Mouse (Mus musculus) heart, embryonic 13.5 days (tissue): ENCODE measurements around the gene Cic. TPM values are rescaled to one million over a fixed set of nuclear protein-coding genes. Genes with fewer than 3 reads are reported as not detected.

Experiments
- ATAC-seq: fragments of 200-750 bp; cut with Nextera tagmentation; 2 replicates; pipeline ENCODE4 v1.8.0; 2017; ENCODE audit warnings: moderate TSS enrichment; ENCODE audit not compliant: insufficient number of reproducible peaks, low FRiP score, low TSS enrichment; ENCODE audit errors: extremely low read depth
- H3K27ac ChIP-seq: fragments of 300-500 bp; sonication (generic); replicated peaks from 2 replicates; pipeline ENCODE4 v1.5.1; 2015; ENCODE audit warnings: moderate library complexity, mild to moderate bottlenecking, inconsistent platforms
- H3K27me3 ChIP-seq: fragments of 300-500 bp; sonication (generic); replicated peaks from 2 replicates; pipeline ENCODE4 v1.6.1; 2015; ENCODE audit warnings: mild to moderate bottlenecking, inconsistent platforms
- H3K36me3 ChIP-seq: fragments of 300-500 bp; sonication (generic); 2 replicates; pipeline ENCODE4 v1.6.1; 2015; ENCODE audit warnings: mild to moderate bottlenecking, inconsistent platforms
- H3K4me1 ChIP-seq: fragments of 300-500 bp; sonication (generic); 2 replicates; pipeline ENCODE4 v1.6.1; 2015; ENCODE audit warnings: inconsistent platforms
- H3K4me2 ChIP-seq: fragments of 300-500 bp; sonication (generic); 2 replicates; pipeline ENCODE4 v1.6.1; 2015; ENCODE audit warnings: inconsistent platforms, mild to moderate bottlenecking, moderate library complexity
- H3K4me3 ChIP-seq: fragments of 300-500 bp; sonication (generic); 2 replicates; pipeline ENCODE4 v1.5.1; 2015; ENCODE audit warnings: moderate library complexity, mild to moderate bottlenecking, inconsistent platforms
- H3K9ac ChIP-seq: fragments of 300-500 bp; sonication (generic); 2 replicates; pipeline ENCODE4 v1.6.1; 2015; ENCODE audit warnings: inconsistent platforms, mild to moderate bottlenecking, moderate library complexity
- H3K9me3 ChIP-seq: fragments of 300-500 bp; sonication (generic); 2 replicates; pipeline ENCODE4 v1.6.1; 2016; ENCODE audit warnings: inconsistent platforms
- WGBS: fragments of 180-500 bp; shearing (Covaris S2); methylation state at CpG from one replicate; pipeline ENCODE4 v1.1.7; 2015; ENCODE audit warnings: mixed read lengths; 5-methylcytosine and 5-hydroxymethylcytosine counted together
- polyA plus RNA-seq: library from polyadenylated mRNA; unstranded; fragments of >200 nt; fragmentation: Nextera tagmentation; extraction: Ambion mirVana; gene quantifications from 2 replicates; pipeline ENCODE4 v1.2.1, GENCODE M21; 2015

The Cic gene
- polyA plus RNA-seq, 1 experiment from 2014 or later, result 22.9 TPM

- peak overlapping the region; percentile 69 for H3K4me3 ChIP-seq
- H3K9ac ChIP-seq, result peak overlapping the region; percentile 91
- no peaks in the 10 kb centered on the region for H3K27me3 ChIP-seq
- H3K4me1 ChIP-seq, result peaks cover 74% of the 10 kb centered on the region
- H3K36me3 ChIP-seq, result peaks cover 9% of the 10 kb centered on the region
- H3K9me3 ChIP-seq, result no peaks in the 10 kb centered on the region
- peak; percentile 10 for ATAC-seq
- under 1% methylated on average over 6 of the region's 6 CpGs for WGBS
- peak overlapping the region; percentile 100 for H3K27ac ChIP-seq
- peak overlapping the region; percentile 92 for H3K4me2 ChIP-seq
These were observed 12.6 kb downstream of the Cic start for GRCm38 (mm10) chr7:25279861-25280791.

GRCm38 (mm10) chr7:25281166-25281733 is 13.7 kb downstream of the Cic start:
- Histone ChIP-seq H3K27me3 (no peaks in the 10 kb centered on the region), H3K4me3 (peak overlapping the region; percentile 69), H3K4me2 (peak overlapping the region; percentile 92), H3K9ac (peak overlapping the region; percentile 91), H3K36me3 (peaks cover 18% of the 10 kb centered on the region), H3K4me1 (peaks cover 63% of the 10 kb centered on the region), H3K9me3 (no peaks in the 10 kb centered on the region), H3K27ac (peak overlapping the region; percentile 100)
- no peak for ATAC-seq
- WGBS, result 16% methylated on average over 12 of the region's 12 CpGs

GRCm38 (mm10) chr7:25281734-25282601 is 14.5 kb downstream of the Cic start:
- Histone ChIP-seq H3K36me3 (peaks cover 25% of the 10 kb centered on the region), H3K4me1 (peaks cover 56% of the 10 kb centered on the region), H3K4me2 (peak overlapping the region; percentile 97), H3K27me3 (no peaks in the 10 kb centered on the region), H3K4me3 (peak overlapping the region; percentile 69), H3K9ac (peak overlapping the region; percentile 91), H3K9me3 (no peaks in the 10 kb centered on the region), H3K27ac (peak overlapping the region; percentile 100)
- peak; percentile 79 for ATAC-seq
- WGBS, result under 1% methylated on average over 55 of the region's 108 CpGs

- WGBS, result 1% methylated on average over 27 of the region's 36 CpGs
- Histone ChIP-seq H3K4me1 (peaks cover 48% of the 10 kb centered on the region), H3K4me2 (peak overlapping the region; percentile 97), H3K9ac (peak overlapping the region; percentile 87), H3K27ac (peak overlapping the region; percentile 100), H3K27me3 (no peaks in the 10 kb centered on the region), H3K36me3 (peaks cover 33% of the 10 kb centered on the region), H3K9me3 (no peaks in the 10 kb centered on the region), H3K4me3 (peak overlapping the region; percentile 69)
- peak; percentile 0; the same call in 1 of the 2 replicates for ATAC-seq
These were observed 15.3 kb downstream of the Cic start for GRCm38 (mm10) chr7:25282731-25283211.

- peaks cover 42% of the 10 kb centered on the region for H3K36me3 ChIP-seq
These were observed 16.1 kb downstream of the Cic start for GRCm38 (mm10) chr7:25283637-25284036.

GRCm38 (mm10) chr7:25284171-25284570 is 16.7 kb downstream of the Cic start:
- ATAC-seq, result no peak
- H3K9ac ChIP-seq, result peak overlapping the region; percentile 87
- no peaks in the 10 kb centered on the region for H3K9me3 ChIP-seq
- peak overlapping the region; percentile 97 for H3K4me2 ChIP-seq
- H3K4me1 ChIP-seq, result peaks cover 45% of the 10 kb centered on the region
- WGBS, result 58% methylated on average over 2 of the region's 2 CpGs
- H3K27me3 ChIP-seq, result no peaks in the 10 kb centered on the region
- peak overlapping the region; percentile 69 for H3K4me3 ChIP-seq
- H3K27ac ChIP-seq, result peak overlapping the region; percentile 100
- peaks cover 47% of the 10 kb centered on the region for H3K36me3 ChIP-seq

More at GRCm38 (mm10) chr7:25283637-25284036, 16.1 kb downstream of the Cic start:
- Histone ChIP-seq H3K27me3 (no peaks in the 10 kb centered on the region), H3K9me3 (no peaks in the 10 kb centered on the region), H3K4me1 (peaks cover 45% of the 10 kb centered on the region), H3K9ac (peak overlapping the region; percentile 87), H3K4me3 (peak overlapping the region; percentile 69), H3K4me2 (peak overlapping the region; percentile 97), H3K27ac (peak overlapping the region; percentile 100)
- 9% methylated on average over 5 of the region's 5 CpGs for WGBS
- no peak for ATAC-seq

GRCm38 (mm10) chr7:25284766-25285165 is 17.3 kb downstream of the Cic start:
- Histone ChIP-seq H3K27me3 (no peaks in the 10 kb centered on the region), H3K4me3 (peak overlapping the region; percentile 69; the same call in 1 of the 2 replicates), H3K36me3 (peaks cover 53% of the 10 kb centered on the region), H3K4me2 (peak overlapping the region; percentile 97), H3K4me1 (peaks cover 42% of the 10 kb centered on the region), H3K9me3 (no peaks in the 10 kb centered on the region), H3K27ac (peak overlapping the region; percentile 100; the same call in 1 of the 2 replicates), H3K9ac (peak overlapping the region; percentile 87)
- no peak for ATAC-seq
- 62% methylated on average over 5 of the region's 5 CpGs for WGBS

- 89% methylated on average over 20 of the region's 20 CpGs for whole genome bisulfite sequencing
- H3K4me1 ChIP-seq, result peaks cover 36% of the 10 kb centered on the region
- no peaks in the 10 kb centered on the region for H3K27me3 ChIP-seq
- no peaks in the 10 kb centered on the region for H3K9me3 ChIP-seq
- peaks cover 62% of the 10 kb centered on the region for H3K36me3 ChIP-seq
- no peak overlapping the region for H3K4me2 ChIP-seq
- no peak overlapping the region for H3K9ac ChIP-seq
- no peak overlapping the region for H3K27ac ChIP-seq
- H3K4me3 ChIP-seq, result no peak overlapping the region
- ATAC-seq, result no peak
These were observed 18.2 kb downstream of the Cic start for GRCm38 (mm10) chr7:25285511-25286238.

- Histone ChIP-seq H3K4me3 (no peak overlapping the region), H3K4me2 (no peak overlapping the region), H3K27ac (no peak overlapping the region), H3K36me3 (peaks cover 75% of the 10 kb centered on the region), H3K9me3 (no peaks in the 10 kb centered on the region), H3K27me3 (no peaks in the 10 kb centered on the region), H3K4me1 (peaks cover 39% of the 10 kb centered on the region), H3K9ac (no peak overlapping the region)
- WGBS, result 77% methylated on average over 8 of the region's 8 CpGs
- ATAC-seq, result no peak
These were observed 19.5 kb downstream of the Cic start for GRCm38 (mm10) chr7:25286989-25287388.

GRCm38 (mm10) chr7:25288011-25288410 is 20.5 kb downstream of the Cic start:
- 87% methylated on average over 12 of the region's 12 CpGs for WGBS
- H3K36me3 ChIP-seq, result peaks cover 85% of the 10 kb centered on the region
- no peak overlapping the region for H3K27ac ChIP-seq
- H3K4me3 ChIP-seq, result no peak overlapping the region
- no peaks in the 10 kb centered on the region for H3K9me3 ChIP-seq
- no peak overlapping the region for H3K9ac ChIP-seq
- ATAC-seq, result no peak
- H3K27me3 ChIP-seq, result no peaks in the 10 kb centered on the region
- H3K4me1 ChIP-seq, result peaks cover 45% of the 10 kb centered on the region
- H3K4me2 ChIP-seq, result no peak overlapping the region
